Comparison of ENCODE assay signal across 8 mouse cellular contexts in the genomic region with DNA sequence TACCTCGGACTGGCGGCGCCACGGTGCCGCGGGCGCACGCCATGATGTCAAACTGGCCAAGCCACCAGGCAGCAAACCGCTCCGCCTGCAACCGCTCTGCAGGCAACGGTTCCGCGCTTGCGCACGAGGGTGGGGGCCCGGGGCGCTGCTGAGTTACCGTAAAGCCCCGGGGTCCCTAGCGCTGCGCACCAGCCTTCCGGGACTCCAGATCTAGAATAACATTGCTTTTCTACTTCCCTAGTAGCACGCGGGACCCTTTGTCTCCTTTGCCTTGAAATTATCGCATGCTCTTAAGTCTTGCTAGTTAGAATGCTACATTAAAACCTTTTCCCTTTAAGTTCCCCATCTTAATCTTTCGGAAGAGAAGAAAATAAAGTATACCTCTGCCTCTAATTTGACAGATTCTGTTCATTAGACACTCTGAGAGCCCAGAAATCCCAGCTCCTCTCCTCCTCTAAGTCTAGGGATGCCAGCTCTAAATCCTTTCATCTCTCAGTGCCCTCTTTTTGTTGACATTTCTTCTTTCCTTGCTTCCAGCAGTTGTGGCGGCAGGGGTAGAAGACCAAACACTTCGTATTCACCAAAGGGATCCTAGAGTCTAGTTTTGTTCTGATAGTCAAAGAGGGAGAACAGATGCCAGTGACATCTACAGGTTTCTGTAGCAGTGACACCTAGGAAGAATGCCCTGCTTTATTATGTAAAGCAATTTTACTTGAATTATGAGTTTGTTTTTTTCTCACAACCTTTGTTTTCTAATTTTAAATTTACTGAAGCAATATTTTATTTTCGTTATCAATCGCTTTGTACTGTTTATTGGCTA. TPM values are rescaled to one million over a fixed set of nuclear protein-coding genes. Genes with fewer than 3 reads are reported as not detected.
DNase-seq lines count a peak whose midpoint lies in the region; ATAC-seq and TF ChIP-seq lines count a peak whose summit lies in the region.

A gene (minus strand): TSS at position 125 of the 820 bp plus-strand sequence.

- peak within 1 kb of the TSS; percentile 67 for H3K4me3 ChIP-seq in hindbrain, embryonic 11.5 days (ENCODE audit: low read depth, low read length)
- peak within 1 kb of the TSS; percentile 70 for H3K4me3 ChIP-seq in lung, postnatal 0 days (ENCODE audit: low read depth, low read length)

- no peaks in the 10 kb centered on the region for H3K4me1 ChIP-seq in hindbrain, embryonic 11.5 days (replicated peaks; ENCODE audit: control insufficient read depth, insufficient read depth, low read length)
- no peaks in the 10 kb centered on the region; the same call in 1 of the 2 replicates for H3K4me1 ChIP-seq in lung, postnatal 0 days (ENCODE audit: insufficient read depth, low read depth, low read length)

- H3K4me2 ChIP-seq in hindbrain, embryonic 11.5 days (replicated peaks; ENCODE audit: low read depth, low read length), result peak within 1 kb of the TSS; percentile 96
- H3K4me2 ChIP-seq in lung, postnatal 0 days (replicated peaks; ENCODE audit: low read depth, low read length), result peak within 1 kb of the TSS; percentile 100

- no peak for TF ChIP-seq CTCF in lung, postnatal 0 days (IDR thresholded peaks at IDR 0.05)

- no peak for TF ChIP-seq EP300 in lung, postnatal 0 days (IDR thresholded peaks at IDR 0.05)

- no peaks in the 10 kb centered on the region for H3K9me3 ChIP-seq in hindbrain, embryonic 11.5 days (ENCODE audit: control insufficient read depth, low read length)
- H3K9me3 ChIP-seq in lung, postnatal 0 days (ENCODE audit: low read length), result no peaks in the 10 kb centered on the region

- H3K9ac ChIP-seq in hindbrain, embryonic 11.5 days (ENCODE audit: low read depth, low read length), result peak within 1 kb of the TSS; percentile 77
- peak within 1 kb of the TSS; percentile 58 for H3K9ac ChIP-seq in lung, postnatal 0 days (replicated peaks; ENCODE audit: low read depth)

- H3K27me3 ChIP-seq in hindbrain, embryonic 11.5 days (ENCODE audit: control insufficient read depth, insufficient read depth, low read length), result no peaks in the 10 kb centered on the region
- no peaks in the 10 kb centered on the region for H3K27me3 ChIP-seq in lung, postnatal 0 days (replicated peaks; ENCODE audit: insufficient read depth, low read length)

- DNase-seq in NIH3T3 (ENCODE audit: low read depth), result peak; percentile 96
- peak; percentile 92 for DNase-seq in cerebellum, adult 9-11 months
- peak; percentile 75 to 95 for DNase-seq in frontal cortex, adult 2 months (ENCODE audit: extremely low spot score in 1 of 2, low spot score in 1 of 2)
- peak; percentile 93 for DNase-seq in hindbrain, embryonic 11.5 days (ENCODE audit: low spot score)
- peak; percentile 90 to 95 for DNase-seq in layer of hippocampus, postnatal 10 days (ENCODE audit: low spot score in 2 of 2)
- peak; percentile 93 for DNase-seq in lung, postnatal 0 days (ENCODE audit: low spot score)
- DNase-seq in ovary, postnatal 10 days (ENCODE audit: low spot score), result peak; percentile 83
- DNase-seq in thymus, postnatal 0 days (ENCODE audit: low spot score), result peak; percentile 94

- WGBS in hindbrain, embryonic 11.5 days, result 13% methylated on average over 31 of the region's 31 CpGs
- 11% methylated on average over 31 of the region's 31 CpGs for WGBS in lung, postnatal 0 days

- H3K36me3 ChIP-seq in hindbrain, embryonic 11.5 days (ENCODE audit: control insufficient read depth, insufficient read depth, low read length), result no peaks in the 10 kb centered on the region
- no peaks in the 10 kb centered on the region for H3K36me3 ChIP-seq in lung, postnatal 0 days (ENCODE audit: insufficient read depth, low read length)

- peak; percentile 98 for ATAC-seq in hindbrain, embryonic 11.5 days (ENCODE audit: low FRiP score)
- peak; percentile 98 for ATAC-seq in lung, postnatal 0 days

- no peak within 1 kb of the TSS for H3K27ac ChIP-seq in hindbrain, embryonic 11.5 days (ENCODE audit: low read depth, low read length)
- H3K27ac ChIP-seq in lung, postnatal 0 days (ENCODE audit: low read length), result 0 out of 2 replicates have a peak within 1 kb of the TSS, but pooled peaks have one; percentile 9

RNA-seq across cellular contexts. Expression of the gene that starts here (rescaled TPM):
- polyA plus RNA-seq in frontal cortex, adult 2 months (2012; rRNA removed), result 83.1 and 90.4 TPM in 2 replicates
- polyA plus RNA-seq in hindbrain, embryonic 11.5 days (2014; fragmentation: Nextera tagmentation; extraction: Ambion mirVana), result 14.9 and 15.6 TPM in 2 replicates
- 100 to 1,000 TPM; 111 to 126 TPM for total RNA-seq in layer of hippocampus, postnatal 10 days (2021)
- 5.9 and 7.9 TPM in 2 replicates for polyA plus RNA-seq in lung, postnatal 0 days (2015; fragmentation: Nextera tagmentation; extraction: Ambion mirVana)
- polyA plus RNA-seq in thymus, postnatal 0 days (2015; fragmentation: Nextera tagmentation; extraction: Ambion mirVana), result 34.6 and 36.9 TPM in 2 replicates
